Mouse (Mus musculus): ENCODE data around the gene Olfr1415.
A peak's percentile ranks its signal among the peaks of the same experiment; 100 is the strongest.

The Olfr1415 gene

DNA sequence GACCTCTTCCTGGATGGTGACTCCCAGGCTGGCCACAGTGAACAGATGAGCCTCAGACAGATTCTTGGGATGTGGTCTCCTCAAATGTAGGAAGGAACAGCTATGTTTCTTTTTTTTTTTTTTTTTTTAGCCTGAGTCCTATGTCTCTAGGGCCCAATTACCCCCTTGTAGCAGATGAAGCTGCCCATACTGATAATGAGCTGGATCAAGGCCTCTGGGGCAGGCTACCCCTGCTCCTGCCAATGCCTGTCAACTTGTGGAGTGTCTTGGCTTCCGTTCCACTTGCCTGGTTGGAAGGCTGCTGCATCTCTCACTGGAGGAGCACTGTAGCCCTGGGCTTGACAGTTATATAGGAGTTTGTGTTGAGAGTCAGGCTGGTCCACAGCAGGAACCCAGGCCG is at the start of gene Olfr1415:
Gene Olfr1415 (minus strand): TSS at position 101 of the 400 bp plus-strand sequence.
- peak; percentile 76 for DNase-seq

DNA sequence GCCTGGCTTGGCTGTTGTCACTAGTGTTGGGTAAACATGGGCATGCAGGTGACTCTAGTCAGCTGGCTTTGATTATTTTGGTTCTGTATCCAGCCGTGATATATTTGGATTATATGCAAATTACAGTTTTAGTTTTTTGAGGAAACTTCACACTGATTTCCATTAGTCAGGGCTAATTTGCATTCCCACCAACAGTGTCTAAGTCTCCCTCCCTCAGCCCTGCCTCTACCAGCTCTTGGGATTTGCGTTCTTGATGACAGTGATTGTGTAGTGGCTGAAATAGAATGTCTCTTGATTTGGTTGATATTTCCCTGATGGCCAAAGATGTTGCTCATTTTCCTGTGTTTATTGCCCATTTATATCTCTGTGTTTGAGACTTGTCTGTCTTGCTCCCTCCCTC is 43.2 kb upstream of the Olfr1415 start:
- no peak for DNase-seq

DNA sequence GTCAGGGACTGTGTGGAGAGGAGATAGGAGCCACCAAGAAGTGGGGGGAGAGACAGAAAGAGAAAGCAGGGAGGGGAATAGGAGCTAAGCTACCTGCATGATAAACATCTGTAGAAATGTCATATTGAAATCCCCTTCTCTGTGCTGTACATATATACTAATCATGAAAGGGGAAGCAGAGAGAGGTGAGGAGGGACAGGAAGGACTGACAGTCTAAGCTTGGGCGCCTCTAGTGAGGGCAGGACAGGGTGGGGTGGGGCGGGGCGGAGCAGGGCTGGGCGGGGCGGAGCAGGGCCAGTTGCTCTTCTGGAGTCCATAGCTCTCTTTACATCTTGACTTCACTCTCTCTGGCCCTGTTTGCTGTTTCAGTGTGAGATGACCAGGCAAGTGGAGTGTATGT is 41.1 kb upstream of the Olfr1415 start:
- no peak for DNase-seq

DNA sequence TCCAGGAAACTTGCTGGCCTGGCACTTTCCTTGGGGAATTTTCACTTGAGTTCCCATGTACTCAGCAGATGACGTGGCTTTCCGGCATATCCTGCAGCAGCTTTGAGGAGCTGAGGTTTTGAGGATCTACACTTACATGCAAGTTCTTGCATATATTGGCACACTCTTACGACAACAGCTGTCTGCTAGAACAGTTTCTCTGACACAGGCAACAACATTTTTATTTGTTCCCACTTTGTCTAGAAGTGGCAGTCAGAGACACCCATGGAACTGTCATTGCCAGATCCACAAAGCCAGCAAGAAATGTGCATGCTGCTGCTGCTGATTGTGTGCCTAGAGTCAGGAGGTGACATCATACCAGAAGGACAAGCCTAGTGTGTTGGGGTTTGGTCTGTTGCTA is 27.9 kb upstream of the Olfr1415 start:
- DNase-seq, result no peak

- no peak for DNase-seq
Observed at GRCm38 (mm10) chr1:92521376-92521775, 25.5 kb upstream of the Olfr1415 start.

DNA sequence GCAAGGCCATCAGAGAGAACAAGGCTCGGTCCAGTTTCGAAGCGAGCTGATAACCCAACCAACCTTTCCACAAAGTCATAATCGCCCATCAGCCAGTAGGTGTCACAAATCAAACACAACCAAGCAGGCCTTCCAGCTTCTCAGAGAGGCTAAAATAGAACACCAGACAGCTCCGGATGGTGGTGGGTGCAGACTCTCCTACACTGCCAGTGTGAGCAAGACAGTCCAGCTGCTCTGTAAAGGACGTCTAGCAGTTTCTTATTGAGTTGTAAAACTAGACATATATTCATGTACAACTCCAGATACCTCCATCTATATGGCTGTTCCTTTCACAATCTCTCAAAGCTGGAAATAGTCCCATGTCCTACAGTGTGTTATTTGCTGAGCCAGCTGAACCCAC is 23.1 kb upstream of the Olfr1415 start:
- no peak for DNase-seq

DNA sequence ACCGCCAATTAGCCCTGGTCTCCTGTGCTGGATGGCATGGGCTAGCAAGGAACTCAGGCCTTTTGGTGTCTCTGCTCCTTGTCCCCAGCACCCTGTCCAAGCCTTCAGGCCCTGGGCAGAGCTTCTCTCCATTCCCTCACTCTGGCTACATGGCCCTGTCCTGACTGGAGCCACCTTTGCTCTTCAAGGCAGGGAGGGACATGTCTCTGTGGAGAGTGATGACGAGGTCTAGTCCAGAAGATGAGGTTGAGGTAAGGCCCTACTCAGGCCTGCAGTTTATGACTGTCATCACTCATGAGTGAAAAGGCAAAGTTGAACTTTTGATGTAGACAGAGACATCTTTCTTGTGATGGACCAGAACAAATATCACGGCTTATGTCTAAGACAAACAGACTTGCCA is 22.7 kb upstream of the Olfr1415 start, which contains the start of gene Olfr1414:
Gene Olfr1414 (minus strand): TSS at position 101 of the 400 bp plus-strand sequence.
- DNase-seq, result no peak

DNA sequence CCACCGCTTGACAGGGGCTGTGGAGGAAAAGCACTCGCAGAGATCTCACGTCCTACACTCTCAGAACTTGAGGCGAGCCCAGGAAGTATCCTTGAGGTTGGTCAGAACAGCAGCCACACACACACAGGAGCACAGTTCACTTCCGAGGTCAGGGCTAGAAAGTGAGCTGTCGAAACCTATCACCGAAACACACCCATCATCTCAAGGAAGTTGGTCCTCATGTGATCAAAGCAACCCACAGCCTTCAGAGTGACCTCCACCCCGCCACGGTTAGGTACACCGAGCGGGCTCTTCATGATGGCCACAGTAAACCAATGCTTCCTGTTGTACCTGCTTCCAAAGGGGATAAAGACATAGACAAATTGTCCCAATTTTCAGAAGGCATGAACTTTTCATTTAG is 19.5 kb upstream of the Olfr1415 start:
- DNase-seq, result no peak

GRCm38 (mm10) chr1:92511646-92512045 is 15.7 kb upstream of the Olfr1415 start:
- DNase-seq, result peak; percentile 79

GRCm38 (mm10) chr1:92485013-92485412 is 10.9 kb downstream of the Olfr1415 start, which contains the start of gene Olfr1416:
TSS of gene Olfr1416 (minus strand) at chr1:92485113.
- DNase-seq, result peak; percentile 41

DNA sequence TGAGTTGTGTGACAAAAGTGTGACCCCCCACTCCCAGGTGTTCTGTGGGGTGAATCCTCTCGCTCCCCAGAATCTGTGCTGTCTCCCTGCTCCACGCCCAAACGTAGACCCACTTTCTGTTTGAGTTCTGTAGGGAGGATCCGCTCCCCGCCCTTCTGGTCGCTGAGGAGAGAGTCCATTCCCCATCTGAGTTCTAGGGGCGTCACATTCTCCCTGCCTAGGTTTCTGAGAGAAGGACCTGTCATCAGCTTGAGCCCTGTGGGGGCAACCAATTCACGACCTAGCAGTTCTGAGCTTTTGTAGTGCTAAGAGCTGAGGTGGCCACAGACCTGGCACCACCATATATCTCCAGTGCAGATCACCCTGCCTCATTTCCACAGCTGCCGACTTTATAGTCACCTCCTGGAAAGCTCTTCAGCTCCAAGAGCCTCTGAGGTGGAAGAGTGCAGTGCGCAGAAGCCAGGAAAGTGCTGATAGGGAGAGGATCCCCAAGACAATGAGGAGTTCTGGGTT is 21.8 kb downstream of the Olfr1415 start:
- no peak for DNase-seq

DNA sequence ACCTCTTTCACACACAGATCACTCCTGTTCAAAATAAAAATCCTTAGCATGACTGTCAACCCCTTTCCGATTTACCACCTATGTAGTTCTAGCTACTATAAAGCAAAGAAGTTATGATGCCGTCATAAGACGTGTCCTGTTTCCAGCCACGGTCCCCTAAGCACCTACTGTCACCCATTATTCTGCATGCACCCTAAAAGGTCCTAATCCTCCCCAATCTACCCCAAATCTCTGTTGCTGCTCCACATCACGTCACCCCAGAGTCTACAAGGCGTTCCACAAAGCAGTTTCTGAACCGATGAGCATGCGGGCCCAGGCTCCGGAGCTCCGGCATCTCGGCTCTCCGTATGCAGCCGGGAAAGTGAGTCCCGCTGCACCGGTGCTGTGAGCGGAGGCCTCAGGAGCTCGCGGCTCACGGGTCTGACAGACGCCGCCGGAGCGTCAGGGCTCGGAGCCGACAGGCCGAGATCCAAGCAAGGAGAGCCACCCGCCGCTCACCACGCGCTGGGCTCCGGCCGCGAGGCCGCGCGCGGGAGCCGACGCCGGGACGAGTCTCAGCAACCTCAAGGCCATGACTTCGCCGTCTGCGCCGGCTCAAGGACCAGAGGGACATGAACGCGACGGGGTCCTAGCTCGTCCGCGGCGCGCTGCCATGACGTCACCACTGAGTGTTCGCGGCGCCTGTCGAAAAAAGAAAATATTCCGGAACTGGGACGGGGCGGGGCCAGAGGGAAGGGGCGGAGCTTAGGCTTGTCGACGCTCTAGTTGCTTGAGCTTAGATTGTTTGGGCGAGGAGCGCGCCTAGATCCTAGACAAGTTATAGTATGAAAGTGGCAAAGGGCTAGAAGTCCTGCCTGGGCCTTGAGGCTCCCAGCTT is 22.5 kb downstream of the Olfr1415 start, which contains the start of gene Ndufa10:
Gene Ndufa10 (minus strand): TSS at position 696 of the 877 bp plus-strand sequence.
- DNase-seq, result peak; percentile 98

GRCm38 (mm10) chr1:92468891-92469290 is 27.0 kb downstream of the Olfr1415 start:
- DNase-seq, result peak; percentile 31

- DNase-seq, result peak; percentile 82
Observed at GRCm38 (mm10) chr1:92458416-92458815, 37.5 kb downstream of the Olfr1415 start.

GRCm38 (mm10) chr1:92457758-92458157 is 38.1 kb downstream of the Olfr1415 start:
- DNase-seq, result peak; percentile 37

DNA sequence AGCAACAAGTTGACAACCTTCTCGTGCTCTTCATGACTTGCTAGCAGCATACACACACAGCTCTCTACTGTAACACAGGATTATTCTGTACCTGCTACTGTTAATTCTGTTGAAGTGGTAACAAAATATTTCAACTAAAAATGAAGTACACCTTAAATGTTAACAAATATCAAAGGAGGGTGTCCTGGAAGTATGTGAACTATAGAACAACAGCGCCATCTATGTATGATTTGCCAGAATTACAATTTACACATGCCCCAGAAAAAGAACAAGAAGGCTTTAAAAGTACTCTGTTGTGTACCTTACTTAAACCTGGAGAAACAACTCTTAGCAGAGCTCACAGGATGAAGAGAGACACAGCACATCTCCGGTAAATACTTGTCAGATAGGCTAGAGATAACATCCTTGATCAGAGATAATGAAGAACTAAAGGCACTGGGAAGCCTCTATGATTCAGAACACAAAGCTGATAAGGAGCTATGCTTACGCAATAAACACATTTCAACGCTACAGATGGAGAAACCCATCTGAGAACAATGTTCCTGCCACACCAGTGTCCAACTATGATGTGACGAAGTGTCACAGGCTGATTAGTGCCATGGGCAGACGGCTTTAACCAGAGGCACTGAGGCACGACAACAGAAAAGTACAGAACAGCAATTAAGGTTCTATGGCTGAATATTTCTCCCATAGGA is 42.0 kb downstream of the Olfr1415 start:
- peak; percentile 56 for DNase-seq

- peak; percentile 93 for DNase-seq
Observed at GRCm38 (mm10) chr1:92448293-92448692, 47.6 kb downstream of the Olfr1415 start.

DNA sequence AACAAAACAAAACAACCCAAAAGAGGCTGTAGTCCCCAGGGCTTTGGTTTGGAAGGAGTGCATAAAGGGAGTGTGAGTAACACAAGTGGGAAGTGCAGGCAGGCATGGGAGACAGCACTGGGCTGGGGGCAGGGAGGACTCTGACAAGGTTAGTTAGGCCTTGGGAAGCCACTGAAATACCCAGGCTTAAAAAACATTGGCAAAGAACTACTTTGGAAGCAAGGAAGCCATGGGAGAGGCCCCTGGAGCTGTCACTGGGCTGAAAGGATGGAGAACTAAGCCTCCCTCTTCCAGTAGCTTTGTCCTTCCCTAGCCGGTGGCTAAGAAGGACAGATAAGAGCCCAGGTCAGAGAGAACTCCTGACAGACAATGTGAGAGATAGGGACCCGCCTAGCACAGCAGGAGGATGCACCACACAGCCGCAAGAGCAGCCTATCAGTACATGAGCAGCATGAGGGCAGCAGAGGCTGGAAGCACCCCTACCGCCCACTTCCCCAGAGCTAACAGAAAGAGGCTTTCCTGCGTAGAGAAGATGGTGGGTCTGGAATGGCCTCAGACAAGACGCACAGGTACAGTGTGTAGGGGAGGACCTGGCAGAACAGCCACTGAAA is 54.3 kb downstream of the Olfr1415 start:
- peak; percentile 78 for DNase-seq

- DNase-seq, result peak; percentile 78
Observed at GRCm38 (mm10) chr1:92440066-92440750, 55.7 kb downstream of the Olfr1415 start.

Data from heart, adult 11 months (tissue).